Mouse (Mus musculus): ENCODE measurements around the gene Sfswap.

- TF ChIP-seq HCFC1 (IDR thresholded peaks at IDR 0.05; ENCODE audit: borderline replicate concordance, insufficient read depth, low read length), result no peak
- 0 out of 2 replicates have a peak, but pooled peaks have one; percentile 8 for TF ChIP-seq MAFK (IDR thresholded peaks at IDR 0.05; ENCODE audit: insufficient read depth, low read depth, low read length)
- no peak for TF ChIP-seq ZNF384 (IDR thresholded peaks at IDR 0.05; ENCODE audit: low read depth, low read length)
These were observed 46.1 kb upstream of the Sfswap start for GRCm38 (mm10) chr5:129454802-129455528.
